Mouse (Mus musculus): ENCODE results near the gene Fars2.
"Not testable (repeated sequence)": the region's sequence is repeated elsewhere in the genome, so short reads cannot be mapped to it uniquely, and the experiment has no call there.

The Fars2 gene

GRCm38 (mm10) chr13:36367712-36368491 lies 250.7 kb downstream of the Fars2 start:
- no peak for DNase-seq (ENCODE audit: low read depth, low spot score)

GRCm38 (mm10) chr13:36368799-36369198 lies 251.6 kb downstream of the Fars2 start:
- DNase-seq (ENCODE audit: low read depth, low spot score): no peak

GRCm38 (mm10) chr13:36369400-36369799 lies 252.2 kb downstream of the Fars2 start:
- no peak for DNase-seq (ENCODE audit: low read depth, low spot score)

GRCm38 (mm10) chr13:36383236-36383635 lies 266.0 kb downstream of the Fars2 start:
- no peak for DNase-seq (ENCODE audit: low read depth, low spot score)

- DNase-seq (ENCODE audit: low read depth, low spot score): no peak
Measured at GRCm38 (mm10) chr13:36386074-36386473, 268.9 kb downstream of the Fars2 start.

- DNase-seq (ENCODE audit: low read depth, low spot score): no peak
Measured at GRCm38 (mm10) chr13:36391936-36392335, 274.7 kb downstream of the Fars2 start.

GRCm38 (mm10) chr13:36392666-36393065 lies 275.5 kb downstream of the Fars2 start:
- DNase-seq (ENCODE audit: low read depth, low spot score): no peak

- no peak for DNase-seq (ENCODE audit: low read depth, low spot score)
Measured at GRCm38 (mm10) chr13:36401011-36401410, 283.8 kb downstream of the Fars2 start.

- DNase-seq (ENCODE audit: low read depth, low spot score): no peak
Measured at GRCm38 (mm10) chr13:36413276-36413675, 296.1 kb downstream of the Fars2 start.

GRCm38 (mm10) chr13:36415176-36415575 lies 298.0 kb downstream of the Fars2 start:
- DNase-seq (ENCODE audit: low read depth, low spot score): no peak

GRCm38 (mm10) chr13:36416546-36416945 lies 299.3 kb downstream of the Fars2 start:
- no peak for DNase-seq (ENCODE audit: low read depth, low spot score)

GRCm38 (mm10) chr13:36419357-36419756 lies 302.1 kb downstream of the Fars2 start:
- DNase-seq (ENCODE audit: low read depth, low spot score): peak; percentile 10

GRCm38 (mm10) chr13:36422446-36422845 lies 305.2 kb downstream of the Fars2 start:
- DNase-seq (ENCODE audit: low read depth, low spot score): no peak

GRCm38 (mm10) chr13:36425824-36426705 lies 308.9 kb downstream of the Fars2 start:
- not testable (repeated sequence) for DNase-seq (ENCODE audit: low read depth, low spot score)

GRCm38 (mm10) chr13:36429500-36430189 lies 312.4 kb downstream of the Fars2 start:
- no peak for DNase-seq (ENCODE audit: low read depth, low spot score)

- no peak for DNase-seq (ENCODE audit: low read depth, low spot score)
Measured at GRCm38 (mm10) chr13:36430420-36431114, 313.4 kb downstream of the Fars2 start.

GRCm38 (mm10) chr13:36431974-36432518 lies 314.8 kb downstream of the Fars2 start:
- DNase-seq (ENCODE audit: low read depth, low spot score): no peak

- DNase-seq (ENCODE audit: low read depth, low spot score): no peak
Measured at GRCm38 (mm10) chr13:36444748-36445423, 327.7 kb downstream of the Fars2 start.

- DNase-seq (ENCODE audit: low read depth, low spot score): no peak
Measured at GRCm38 (mm10) chr13:36447947-36448346, 330.7 kb downstream of the Fars2 start.

- DNase-seq (ENCODE audit: low read depth, low spot score): no peak
Measured at GRCm38 (mm10) chr13:36448565-36448964, 331.4 kb downstream of the Fars2 start.

- DNase-seq (ENCODE audit: low read depth, low spot score): no peak
Measured at GRCm38 (mm10) chr13:36451437-36451836, 334.2 kb downstream of the Fars2 start.

Data from R1 (cell line).